Mouse (Mus musculus) left cerebral cortex, postnatal 4 days (tissue): ENCODE data around the gene Ip6k3. TPM values are rescaled to one million over a fixed set of nuclear protein-coding genes. Genes with fewer than 3 reads are reported as not detected.

Experiments used
- DNase-seq: peaks from one replicate; pipeline ENCODE4 v3.0.0-alpha.2; 2022
- intact Hi-C: fragments of 180-260 bp; cut with DNase I; formaldehyde crosslinking; loops from one replicate; pipeline ENCODE4 v1.15.1; 2025
- total RNA-seq, 2 experiments: library from RNA; stranded (reverse); gene quantifications; 2 replicates each; pipeline ENCODE4 v1.2.3; 2021

Gene Ip6k3
- total RNA-seq, 2 experiments from 2014 or later: not detected

DNA sequence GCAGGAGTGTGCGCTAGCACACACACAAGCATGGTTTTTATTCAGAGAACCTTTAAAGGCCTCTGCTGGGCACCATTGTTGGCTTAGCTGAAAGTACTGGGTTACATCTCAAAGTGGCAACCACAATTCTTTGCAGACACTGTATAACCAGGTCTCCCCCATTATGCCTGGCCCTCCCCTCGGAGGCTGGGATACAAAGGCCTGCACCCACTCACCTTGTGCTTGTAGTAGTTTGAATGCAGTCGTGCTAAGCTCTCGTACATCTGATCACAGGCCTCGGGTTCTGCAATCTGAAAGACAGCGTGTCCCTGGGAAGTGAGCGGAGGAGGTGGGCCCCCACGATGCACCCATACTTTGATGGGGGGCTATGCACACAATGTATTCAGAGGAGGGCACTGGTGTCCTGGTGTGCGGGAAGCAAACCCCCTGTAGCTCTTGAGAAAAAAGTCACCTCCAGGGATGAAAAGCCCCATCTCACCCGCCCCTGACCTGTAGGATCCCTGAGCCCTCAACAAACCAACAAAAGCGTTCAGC is 41.9 kb downstream of the Ip6k3 start:
- DNase-seq: no peak
- intact Hi-C loops: loop anchor here (5.0 kb wide), 1 partner anchor 88 kb away; no protein-coding TSS in a partner anchor

GRCm38 (mm10) chr17:27125185-27125584 is 42.4 kb downstream of the Ip6k3 start:
- DNase-seq: peak; percentile 73
- intact Hi-C loops: loop anchor here (5.0 kb wide), 1 partner anchor 88 kb away; no protein-coding TSS in a partner anchor

- intact Hi-C loops: no loop called here
- DNase-seq: no peak
Observed at GRCm38 (mm10) chr17:27123813-27124375, 43.7 kb downstream of the Ip6k3 start.

- no peak for DNase-seq
- intact Hi-C loops: no loop called here
Observed at GRCm38 (mm10) chr17:27123103-27123502, 44.5 kb downstream of the Ip6k3 start.

- intact Hi-C loops: no loop called here
- DNase-seq: no peak
Observed at GRCm38 (mm10) chr17:27122701-27123100, 44.9 kb downstream of the Ip6k3 start.

- no peak for DNase-seq
- intact Hi-C loops: no loop called here
Observed at GRCm38 (mm10) chr17:27121781-27122180, 45.8 kb downstream of the Ip6k3 start.

GRCm38 (mm10) chr17:27121266-27121665 is 46.3 kb downstream of the Ip6k3 start:
- DNase-seq: peak; percentile 45
- intact Hi-C loops: no loop called here

DNA sequence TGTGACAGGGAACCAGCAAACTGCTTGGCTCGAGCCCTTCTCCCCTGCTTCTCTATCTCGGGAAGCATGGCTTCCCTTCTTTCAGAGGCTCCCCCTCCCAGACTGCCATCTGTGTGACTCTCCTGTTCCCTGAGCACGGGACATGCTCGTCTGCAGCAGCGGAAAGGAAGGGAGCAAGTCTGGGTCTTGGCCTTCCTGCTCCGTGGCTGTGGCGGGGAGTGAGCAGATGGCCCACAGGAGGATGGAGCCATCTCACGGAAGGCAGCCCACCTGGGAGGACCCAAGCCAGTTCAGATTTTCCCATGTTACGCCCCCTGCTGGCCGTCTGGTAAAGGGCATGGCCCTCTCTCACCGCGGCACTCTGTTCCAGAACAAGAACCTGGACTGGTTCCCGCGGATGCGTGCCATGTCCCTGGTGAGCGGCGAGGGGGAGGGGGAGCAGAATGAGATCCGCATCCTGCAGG is 47.0 kb downstream of the Ip6k3 start:
- DNase-seq: peak; percentile 92
- intact Hi-C loops: no loop called here

GRCm38 (mm10) chr17:27119954-27120353 is 47.6 kb downstream of the Ip6k3 start:
- intact Hi-C loops: no loop called here
- DNase-seq: no peak

GRCm38 (mm10) chr17:27119540-27119895 is 48.1 kb downstream of the Ip6k3 start:
- DNase-seq: no peak
- intact Hi-C loops: no loop called here

GRCm38 (mm10) chr17:27118676-27119539 is 48.7 kb downstream of the Ip6k3 start:
- DNase-seq: peak; percentile 45
- intact Hi-C loops: no loop called here

DNA sequence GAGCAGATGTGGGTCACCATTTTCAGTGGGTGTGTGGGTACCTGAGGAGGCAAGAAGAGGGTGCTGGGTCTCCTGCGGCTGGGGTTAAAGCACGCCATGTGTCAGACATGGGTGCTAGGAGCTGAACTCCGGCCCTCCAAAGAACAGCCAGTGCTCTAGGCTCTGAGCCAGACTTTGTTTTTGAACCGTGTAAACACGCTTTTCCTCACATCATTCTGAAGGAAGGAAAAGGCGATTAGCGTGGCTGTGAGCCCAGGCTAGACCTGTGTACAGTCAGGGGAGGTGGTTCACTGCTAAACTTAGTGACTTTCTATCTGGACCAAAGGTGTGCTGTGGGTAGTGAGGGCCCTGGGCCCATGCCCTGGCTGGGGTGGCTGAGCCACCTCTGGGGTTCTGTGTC is 57.5 kb downstream of the Ip6k3 start:
- no peak for DNase-seq
- intact Hi-C loops: no loop called here

DNA sequence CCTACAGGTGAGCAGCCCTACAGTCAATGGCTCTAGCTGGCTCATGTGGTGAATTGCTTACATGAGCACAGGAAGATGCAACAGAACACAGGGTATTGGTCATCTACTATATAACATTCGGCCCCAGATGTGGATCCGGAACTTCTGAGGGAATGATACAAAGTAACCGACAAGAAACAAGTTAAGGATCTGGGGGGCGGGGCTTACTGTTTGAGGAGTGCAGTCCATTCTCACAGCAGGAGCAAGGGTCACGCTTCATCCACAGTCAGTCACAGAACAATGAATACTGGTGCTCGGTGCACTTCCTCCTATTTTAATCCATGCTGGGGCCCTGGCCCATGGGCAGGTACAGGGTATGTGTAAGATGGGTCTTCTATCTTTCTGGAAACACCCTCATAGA is 59.7 kb downstream of the Ip6k3 start:
- DNase-seq: no peak
- intact Hi-C loops: no loop called here

DNA sequence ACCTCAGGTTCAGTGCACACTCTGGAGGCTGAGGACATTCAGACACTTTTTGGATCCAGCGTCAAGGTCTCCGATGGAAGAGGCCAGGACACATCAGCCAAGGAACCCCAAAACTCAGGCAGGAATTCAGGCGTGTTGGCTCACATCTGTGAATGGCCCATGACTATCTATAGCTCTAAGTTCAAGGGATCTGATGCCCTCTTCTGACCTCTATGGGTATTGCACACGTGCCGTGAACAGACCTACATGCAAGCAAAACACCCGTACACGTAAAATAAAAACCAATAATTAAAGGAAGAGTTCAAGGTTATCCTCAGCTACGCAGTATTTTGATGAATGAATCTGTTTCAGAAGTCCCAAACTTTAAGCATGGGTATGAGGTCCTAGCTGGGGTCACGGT is 60.9 kb downstream of the Ip6k3 start:
- DNase-seq: no peak
- intact Hi-C loops: no loop called here

DNA sequence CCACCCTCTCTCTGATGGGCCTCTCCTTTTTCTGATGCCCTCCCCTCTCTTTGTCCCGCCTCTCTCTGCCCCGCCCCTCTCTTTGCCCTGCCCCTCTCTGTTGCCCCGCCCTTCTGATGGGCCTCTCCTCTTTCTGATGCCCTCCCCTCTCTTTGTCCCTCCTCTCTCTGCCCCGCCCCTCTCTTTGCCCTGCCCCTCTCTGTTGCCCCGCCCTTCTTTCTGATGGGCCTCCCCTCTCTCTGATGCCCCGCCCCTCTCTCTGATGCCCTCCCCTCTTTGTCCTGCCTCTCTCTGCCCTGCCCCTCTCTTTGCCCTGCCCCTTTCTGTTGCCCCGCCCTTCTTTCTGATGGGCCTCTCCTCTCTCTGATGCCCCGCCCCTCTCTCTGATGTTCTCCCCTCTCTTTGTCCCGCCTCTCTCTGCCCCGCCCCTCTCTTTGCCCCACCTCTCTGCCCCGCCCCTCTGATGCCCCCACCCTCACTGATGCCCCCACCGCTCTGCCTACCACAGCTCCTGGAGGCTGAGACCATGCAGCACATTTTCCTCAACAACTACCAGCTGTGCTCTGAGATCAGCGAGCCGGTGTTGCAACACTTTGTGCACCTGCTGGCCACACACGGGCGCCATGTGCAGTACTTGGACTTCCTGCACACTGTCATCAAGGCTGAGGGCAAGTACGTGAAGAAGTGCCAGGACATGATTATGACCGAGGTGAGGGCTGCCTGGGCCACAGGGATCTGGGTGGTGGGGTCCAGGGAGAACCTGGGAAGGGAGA is 61.7 kb downstream of the Ip6k3 start:
- intact Hi-C loops: no loop called here
- no peak for DNase-seq

DNA sequence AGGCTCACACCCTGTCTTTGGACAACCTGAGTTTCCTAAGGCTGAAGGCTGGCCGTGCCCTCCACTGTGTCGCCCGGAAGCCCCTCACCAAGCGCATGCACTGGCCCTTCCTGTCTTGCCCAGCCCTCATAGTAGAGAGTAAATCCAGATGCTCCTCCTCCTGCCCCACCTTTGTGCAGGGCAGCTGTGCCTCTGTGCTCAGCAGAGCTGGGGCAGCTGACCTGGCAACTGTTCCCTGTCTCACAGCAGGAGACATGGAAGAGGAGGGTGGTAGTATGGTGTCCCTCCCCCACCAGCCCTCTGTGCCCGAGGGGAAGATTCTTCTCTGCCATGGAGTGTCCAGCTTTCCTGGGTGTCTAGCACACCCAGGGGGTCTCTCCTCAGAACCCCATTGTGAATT is 65.9 kb downstream of the Ip6k3 start:
- intact Hi-C loops: no loop called here
- no peak for DNase-seq

DNA sequence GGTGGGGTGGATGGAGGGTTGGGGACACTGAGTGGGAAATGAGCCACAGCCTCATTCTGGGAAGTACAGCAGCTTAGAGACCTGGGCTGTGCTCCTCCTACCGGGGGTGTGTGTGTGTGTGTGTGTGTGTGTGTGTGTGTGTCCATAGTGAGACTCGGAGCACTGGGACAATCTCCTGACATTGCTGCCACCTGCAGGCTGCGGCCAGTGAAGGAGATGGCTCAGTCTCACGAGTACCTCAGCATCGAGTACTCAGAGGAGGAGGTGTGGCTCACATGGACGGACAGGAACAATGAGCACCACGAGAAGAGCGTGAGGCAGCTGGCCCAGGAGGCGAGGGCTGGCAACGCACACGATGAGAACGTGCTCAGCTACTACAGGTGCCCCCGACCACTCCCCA is 71.9 kb downstream of the Ip6k3 start:
- peak; percentile 56 for DNase-seq
- intact Hi-C loops: no loop called here
